8 mouse cellular contexts compared by ENCODE assay signal in the genomic region with DNA sequence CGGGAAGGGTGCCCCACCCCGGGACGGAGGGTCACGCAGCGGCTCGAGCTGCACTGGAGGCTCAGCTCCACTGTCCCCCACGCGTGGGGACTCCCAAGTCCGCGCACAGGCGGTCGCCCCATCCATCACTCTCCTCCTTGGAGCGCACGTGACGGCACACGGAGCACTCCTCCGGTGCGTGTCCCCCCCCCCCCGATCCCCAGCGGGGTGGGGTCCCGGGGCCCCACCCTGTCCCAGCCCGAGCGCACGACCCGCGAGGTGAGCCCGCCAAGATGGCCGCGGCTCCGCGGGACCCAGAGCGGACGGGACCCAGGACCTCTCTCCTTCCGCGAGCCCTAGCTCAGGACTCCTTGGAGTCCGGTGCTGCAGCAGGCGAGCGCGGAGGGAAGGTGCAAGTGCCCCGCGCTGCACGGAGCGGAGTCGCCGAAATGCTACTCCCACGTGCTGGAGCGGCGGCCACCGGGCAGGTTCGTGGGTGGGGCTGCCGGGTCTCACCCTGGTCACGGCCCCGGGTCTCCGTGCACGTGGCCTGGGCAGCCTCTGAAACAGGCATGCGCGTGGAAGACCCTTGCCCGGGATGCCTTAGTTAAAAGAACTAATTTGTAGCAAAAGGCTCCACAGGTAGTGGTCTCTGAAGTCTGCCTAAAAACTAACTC. TPM values are rescaled to one million over a fixed set of nuclear protein-coding genes. Genes with fewer than 3 reads are reported as not detected.
DNase-seq lines count a peak whose midpoint lies in the region; ATAC-seq and TF ChIP-seq lines count a peak whose summit lies in the region.

No protein-coding gene starts in this region.

- H3K27me3 ChIP-seq in liver, embryonic 16.5 days (ENCODE audit: control insufficient read depth, insufficient read depth, low read depth, low read length), result no peaks in the 10 kb centered on the region
- peaks cover 23% of the 10 kb centered on the region for H3K27me3 ChIP-seq in neural tube, embryonic 15.5 days (replicated peaks)

- no peaks in the 10 kb centered on the region for H3K9me3 ChIP-seq in liver, embryonic 16.5 days (replicated peaks; ENCODE audit: control insufficient read depth, low read length)
- no peaks in the 10 kb centered on the region for H3K9me3 ChIP-seq in neural tube, embryonic 15.5 days (replicated peaks)

- peaks cover 34% of the 10 kb centered on the region for H3K4me1 ChIP-seq in liver, embryonic 16.5 days (ENCODE audit: control insufficient read depth, low read depth, low read length)
- H3K4me1 ChIP-seq in neural tube, embryonic 15.5 days, result peaks cover 32% of the 10 kb centered on the region

- DNase-seq in layer of hippocampus, adult 2 months (ENCODE audit: low spot score in 2 of 2), result no peak
- DNase-seq in layer of hippocampus, postnatal 36 days, result no peak
- peak; percentile 60 to 69 for DNase-seq in cerebellum, postnatal 10 days
- peak; percentile 67 for DNase-seq in gastrocnemius, adult 2 months
- DNase-seq in thymus, postnatal 10 days (ENCODE audit: low spot score in 2 of 2), result peak; percentile 48 to 52

- peak overlapping the region; percentile 70 for H3K4me3 ChIP-seq in layer of hippocampus, adult 2 months
- peak overlapping the region; percentile 100 for H3K4me3 ChIP-seq in gastrocnemius, adult 2 months
- peak overlapping the region; percentile 89 for H3K4me3 ChIP-seq in liver, embryonic 16.5 days (ENCODE audit: low read depth, low read length)
- peak overlapping the region; percentile 68 for H3K4me3 ChIP-seq in neural tube, embryonic 15.5 days (replicated peaks)

- peak overlapping the region; percentile 99 for H3K4me2 ChIP-seq in liver, embryonic 16.5 days (ENCODE audit: low read depth, low read length)
- H3K4me2 ChIP-seq in neural tube, embryonic 15.5 days, result peak overlapping the region; percentile 97

- under 1% methylated on average over 52 of the region's 58 CpGs for WGBS in liver, embryonic 16.5 days (ENCODE audit: insufficient replicate concordance)
- WGBS in neural tube, embryonic 15.5 days, result under 1% methylated on average over 56 of the region's 58 CpGs

- ATAC-seq in inflammation-experienced regulatory T-cells, adult 6 months, result peak; percentile 2
- peak; percentile 49 for ATAC-seq in liver, embryonic 16.5 days (ENCODE audit: low read depth)
- peak; percentile 56 for ATAC-seq in neural tube, embryonic 15.5 days (ENCODE audit: low FRiP score)

- H3K36me3 ChIP-seq in liver, embryonic 16.5 days (ENCODE audit: control insufficient read depth, insufficient read depth), result no peaks in the 10 kb centered on the region
- H3K36me3 ChIP-seq in neural tube, embryonic 15.5 days, result no peaks in the 10 kb centered on the region

- intact Hi-C loops in gastrocnemius, adult 2 months (cut with DNase I), result loop anchor here (5.0 kb wide), 1 partner anchor 44 kb away; no protein-coding TSS in a partner anchor

- H3K9ac ChIP-seq in liver, embryonic 16.5 days (ENCODE audit: low read depth, low read length), result peak overlapping the region; percentile 90
- H3K9ac ChIP-seq in neural tube, embryonic 15.5 days (replicated peaks), result peak overlapping the region; percentile 65

- no peak for TF ChIP-seq CTCF in layer of hippocampus, adult 2 months (conservative IDR thresholded peaks at IDR 0.05)
- no peak for TF ChIP-seq CTCF in gastrocnemius, adult 2 months (IDR thresholded peaks at IDR 0.05)

- H3K27ac ChIP-seq in layer of hippocampus, adult 2 months, result peak overlapping the region; percentile 77
- peak overlapping the region; percentile 88 for H3K27ac ChIP-seq in gastrocnemius, adult 2 months
- H3K27ac ChIP-seq in liver, embryonic 16.5 days (ENCODE audit: low read length), result peak overlapping the region; percentile 89
- peak overlapping the region; percentile 77 for H3K27ac ChIP-seq in neural tube, embryonic 15.5 days (replicated peaks)

RNA-seq across cellular contexts. Expression of gene Ezr, which starts 0.6 kb away (rescaled TPM):
- total RNA-seq in layer of hippocampus, adult 2 months (2021), result 10 to 100 TPM; 48.0 to 51.1 TPM
- total RNA-seq in layer of hippocampus, postnatal 36 days (2021), result 10 to 100 TPM; 41.7 to 50.5 TPM
- total RNA-seq in gastrocnemius, adult 2 months (2021), result 1 to 10 TPM; 1.5 to 1.9 TPM
- polyA plus RNA-seq in inflammation-experienced regulatory T-cells, adult 6 months (2017; shearing (Covaris generic)), result 100 to 1,000 TPM; 111 to 138 (median 117) TPM
- 43.3 and 44.1 TPM in 2 replicates for polyA plus RNA-seq in liver, embryonic 16.5 days (2015; fragmentation: Nextera tagmentation; extraction: Ambion mirVana)
- polyA plus RNA-seq in neural tube, embryonic 15.5 days (2015; fragmentation: Nextera tagmentation; extraction: Ambion mirVana), result 48.0 and 90.3 TPM in 2 replicates

Comparison
In these comparisons a context has a peak if more than half of its experiments do, and no peak if none do; other contexts are left out.
1. DNase-seq: peak in cerebellum, postnatal 10 days (2 of 2), gastrocnemius, adult 2 months (single experiment) and thymus, postnatal 10 days (2 of 2); none in layer of hippocampus, adult 2 months (0 of 2) and layer of hippocampus, postnatal 36 days (0 of 2).
2. ATAC-seq: peak in every context shown above with its lines; median percentile 56 in neural tube, embryonic 15.5 days; 49 in liver, embryonic 16.5 days; 2 in inflammation-experienced regulatory T-cells, adult 6 months.
3. RNA of gene Ezr, which starts 0.6 kb away (total RNA-seq): 48.0 to 51.1 TPM in layer of hippocampus, adult 2 months and 41.7 to 50.5 TPM in layer of hippocampus, postnatal 36 days; 1.5 to 1.9 TPM in gastrocnemius, adult 2 months; every median in the first group is over 10 times any median in the second.
4. Peak in every context shown above with its lines, with median percentiles within 50 percentile points of each other: H3K27ac ChIP-seq and H3K4me3 ChIP-seq.